Mouse (Mus musculus): ENCODE measurements around the gene Arhgdib. TPM values are rescaled to one million over a fixed set of nuclear protein-coding genes. Genes with fewer than 3 reads are reported as not detected.
A peak's percentile ranks its signal among the peaks of the same experiment; 100 is the strongest.

Gene Arhgdib
- polyA plus RNA-seq, 2 experiments: 84.5 to 122 TPM

DNA sequence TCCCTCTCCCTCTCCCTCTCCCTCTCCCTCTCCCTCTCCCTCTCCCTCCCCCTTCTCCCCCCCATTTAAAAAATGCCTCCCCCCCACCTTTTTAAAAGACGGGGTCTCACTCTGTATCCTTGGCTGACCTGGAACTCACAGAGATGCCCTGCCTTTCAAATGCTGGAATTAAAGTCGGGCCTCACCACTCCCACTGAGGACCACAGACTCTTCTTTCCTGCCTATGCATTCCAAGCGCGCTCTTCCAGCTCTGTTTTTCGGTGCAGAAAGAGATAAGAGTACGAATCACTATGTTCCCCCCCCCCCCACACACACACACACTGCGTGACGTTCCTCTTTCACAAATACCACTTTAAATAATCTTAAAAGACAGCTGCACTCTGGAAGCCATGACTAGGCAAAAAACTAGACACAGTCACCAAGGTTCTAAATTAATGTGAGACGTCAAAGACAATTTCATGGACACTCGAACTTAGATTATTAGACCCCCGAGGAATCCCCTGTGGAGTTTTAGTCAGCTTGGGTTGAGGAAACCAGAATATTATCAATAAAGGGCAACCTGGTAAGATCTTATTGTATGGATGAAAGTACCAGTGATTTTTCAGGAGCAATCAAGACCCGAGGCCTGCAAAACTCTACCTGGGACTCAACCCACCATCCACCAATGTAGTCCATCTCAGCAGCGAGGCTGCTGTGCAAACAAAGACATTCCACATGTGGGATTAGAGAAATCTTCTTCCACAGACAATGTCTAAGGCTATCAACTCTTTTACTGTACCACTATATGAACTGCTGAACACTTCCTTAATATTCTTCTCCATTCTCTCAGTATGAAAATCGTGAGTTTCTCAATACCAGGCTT lies 2.1 kb downstream of the Arhgdib start:
- H3K27ac ChIP-seq: peak overlapping the region; percentile 3

GRCm38 (mm10) chr6:136938331-136939126 lies 3.2 kb downstream of the Arhgdib start:
- no peak for TF ChIP-seq CTCF (IDR thresholded peaks at IDR 0.05; ENCODE audit: low read depth)
- no peak for TF ChIP-seq EP300 (IDR thresholded peaks at IDR 0.05; ENCODE audit: low read depth)
- Histone ChIP-seq H3K4me2 (ENCODE audit: low read depth) (peak overlapping the region; percentile 48), H3K4me3 (ENCODE audit: insufficient read depth in 1 of 2, low read depth in 2 of 2, low read length in 2 of 2) (peak overlapping the region; percentile 6 to 25; a peak in 3 of 4 replicates), H3K27ac (no peak overlapping the region), H3K36me3 (replicated peaks; ENCODE audit: control insufficient read depth, insufficient read depth, low read depth) (no peaks in the 10 kb centered on the region), H3K27me3 (ENCODE audit: control insufficient read depth, insufficient read depth, low read length) (no peaks in the 10 kb centered on the region), H3K9ac (replicated peaks) (no peak overlapping the region), H3K4me1 (replicated peaks; ENCODE audit: control insufficient read depth in 2 of 2, insufficient read depth in 2 of 2, low read length in 1 of 2) (peaks cover 0 to 40% of the 10 kb centered on the region in 2 experiments; a peak in 3 of 4 replicates), H3K9me3 (ENCODE audit: control insufficient read depth, low read length) (no peaks in the 10 kb centered on the region)
- ATAC-seq (ENCODE audit: insufficient read depth) (0 out of 2 replicates have a peak, but pooled peaks have one; percentile 38), DNase-seq (ENCODE audit: low read depth in 3 of 3, low spot score in 3 of 3) (no peak)
- WGBS (ENCODE audit: insufficient replicate concordance): 31% methylated on average over 18 of the region's 18 CpGs

More for the DNA sequence above, 2.1 kb downstream of the Arhgdib start:
- Histone ChIP-seq H3K36me3 (replicated peaks; ENCODE audit: control insufficient read depth, insufficient read depth, low read depth) (no peaks in the 10 kb centered on the region), H3K4me3 (ENCODE audit: insufficient read depth in 1 of 2, low read depth in 2 of 2, low read length in 2 of 2) (peak overlapping the region in 1 of 2 experiments; percentile 16; a peak in 2 of 4 replicates), H3K4me2 (ENCODE audit: low read depth) (peak overlapping the region; percentile 40), H3K9me3 (ENCODE audit: control insufficient read depth, low read length) (no peaks in the 10 kb centered on the region), H3K4me1 (replicated peaks; ENCODE audit: control insufficient read depth in 2 of 2, insufficient read depth in 2 of 2, low read length in 1 of 2) (peaks cover 0 to 43% of the 10 kb centered on the region in 2 experiments; a peak in 3 of 4 replicates), H3K9ac (replicated peaks) (no peak overlapping the region), H3K27me3 (ENCODE audit: control insufficient read depth, insufficient read depth, low read length) (no peaks in the 10 kb centered on the region)
- DNase-seq (ENCODE audit: low read depth in 3 of 3, low spot score in 3 of 3): peak in 1 of 3 experiments; percentile 50
- peak; percentile 46; the same call in 1 of the 2 replicates for ATAC-seq (ENCODE audit: insufficient read depth)
- TF ChIP-seq CTCF (IDR thresholded peaks at IDR 0.05; ENCODE audit: low read depth): no peak
- TF ChIP-seq EP300 (IDR thresholded peaks at IDR 0.05; ENCODE audit: low read depth): no peak
- 10% methylated on average over 14 of the region's 14 CpGs for WGBS (ENCODE audit: insufficient replicate concordance)

- no peak overlapping the region for H3K27ac ChIP-seq
- H3K36me3 ChIP-seq (replicated peaks; ENCODE audit: control insufficient read depth, insufficient read depth, low read depth): no peaks in the 10 kb centered on the region
- H3K4me3 ChIP-seq (ENCODE audit: insufficient read depth in 1 of 2, low read depth in 2 of 2, low read length in 2 of 2): no peak overlapping the region
- DNase-seq (ENCODE audit: low read depth in 3 of 3, low spot score in 3 of 3): no peak
- no peak overlapping the region for H3K4me2 ChIP-seq (ENCODE audit: low read depth)
- no peaks in the 10 kb centered on the region for H3K27me3 ChIP-seq (ENCODE audit: control insufficient read depth, insufficient read depth, low read length)
- no peak for ATAC-seq (ENCODE audit: insufficient read depth)
- TF ChIP-seq EP300 (IDR thresholded peaks at IDR 0.05; ENCODE audit: low read depth) (no peak), CTCF (IDR thresholded peaks at IDR 0.05; ENCODE audit: low read depth) (no peak)
- H3K9me3 ChIP-seq (ENCODE audit: control insufficient read depth, low read length): no peaks in the 10 kb centered on the region
- H3K4me1 ChIP-seq (replicated peaks; ENCODE audit: control insufficient read depth in 2 of 2, insufficient read depth in 2 of 2, low read length in 1 of 2): peaks cover 0 to 30% of the 10 kb centered on the region in 2 experiments; a peak in 3 of 4 replicates
- 56% methylated on average over 3 of the region's 3 CpGs for WGBS (ENCODE audit: insufficient replicate concordance)
- H3K9ac ChIP-seq (replicated peaks): no peak overlapping the region
Observed at GRCm38 (mm10) chr6:136937117-136937516, 4.6 kb downstream of the Arhgdib start.

- H3K36me3 ChIP-seq (replicated peaks; ENCODE audit: control insufficient read depth, insufficient read depth, low read depth): no peaks in the 10 kb centered on the region
- no peaks in the 10 kb centered on the region for H3K27me3 ChIP-seq (ENCODE audit: control insufficient read depth, insufficient read depth, low read length)
- H3K9ac ChIP-seq (replicated peaks): no peak overlapping the region
- no peak overlapping the region for H3K4me2 ChIP-seq (ENCODE audit: low read depth)
- DNase-seq (ENCODE audit: low read depth in 3 of 3, low spot score in 3 of 3) (no peak), ATAC-seq (ENCODE audit: insufficient read depth) (no peak)
- no peak overlapping the region for H3K4me3 ChIP-seq (ENCODE audit: insufficient read depth in 1 of 2, low read depth in 2 of 2, low read length in 2 of 2)
- TF ChIP-seq CTCF (IDR thresholded peaks at IDR 0.05; ENCODE audit: low read depth) (no peak), EP300 (IDR thresholded peaks at IDR 0.05; ENCODE audit: low read depth) (no peak)
- 68% methylated on average over 9 of the region's 9 CpGs for WGBS (ENCODE audit: insufficient replicate concordance)
- H3K27ac ChIP-seq: no peak overlapping the region
- peaks cover 3 to 29% of the 10 kb centered on the region in 2 experiments for H3K4me1 ChIP-seq (replicated peaks; ENCODE audit: control insufficient read depth in 2 of 2, insufficient read depth in 2 of 2, low read length in 1 of 2)
- H3K9me3 ChIP-seq (ENCODE audit: control insufficient read depth, low read length): no peaks in the 10 kb centered on the region
Observed at GRCm38 (mm10) chr6:136936361-136936760, 5.3 kb downstream of the Arhgdib start.
